Mouse (Mus musculus): ENCODE data around the gene Celf1. TPM values are rescaled to one million over a fixed set of nuclear protein-coding genes. Genes with fewer than 3 reads are reported as not detected.

The Celf1 gene
- total and polyA plus RNA-seq, 3 experiments = 29.7 to 69.7 (median 52.8) TPM

DNA sequence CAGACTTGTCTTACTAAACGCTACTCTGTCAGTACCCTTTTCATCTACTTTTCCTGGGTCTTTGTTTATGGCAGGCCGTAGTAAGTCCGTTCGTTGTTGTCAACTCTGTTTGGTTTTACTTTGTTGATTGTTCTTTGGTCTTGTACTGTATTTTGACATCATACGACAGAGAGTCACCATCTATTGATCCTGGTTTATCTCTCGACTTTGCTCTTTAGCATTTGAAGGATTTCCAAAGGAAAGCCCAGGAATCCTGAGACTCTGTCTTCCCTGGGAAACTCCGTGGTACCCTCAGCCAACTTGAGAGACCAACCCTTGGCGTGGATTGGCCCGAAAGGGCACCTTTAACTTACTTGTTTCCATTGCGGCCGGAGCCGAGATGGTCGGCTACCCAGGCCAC, 11.6 kb upstream of the Celf1 start:
- H3K27ac ChIP-seq (ENCODE audit: insufficient read depth, low read depth) = no peak overlapping the region
- H3K4me3 ChIP-seq (replicated peaks in 1 of 3; ENCODE audit: low read depth in 2 of 3, low read length in 2 of 3, poor library complexity in 1 of 3) = no peak overlapping the region
- in situ Hi-C loops (cut with MboI; ENCODE audit: low pct_ligation_motif_present, low pct_unique_long_range_greater_than_20kb, low sequenced_read_pairs) = no loop called here
- dilution Hi-C loops (cut with MboI; ENCODE audit: extremely low pct_ligation_motif_present, extremely low pct_unique_long_range_greater_than_20kb, low sequenced_read_pairs) = no loop called here
- H3K27me3 ChIP-seq (replicated peaks) = peaks cover 3% of the 10 kb centered on the region
- no peak overlapping the region for H3K9ac ChIP-seq (ENCODE audit: insufficient read depth, low read depth)
- TF ChIP-seq CHD1 (IDR thresholded peaks at IDR 0.05; ENCODE audit: low read depth, low read length) (no peak), JUN (IDR thresholded peaks at IDR 0.05; ENCODE audit: insufficient read depth, low read depth, low read length) (no peak), CTCF (conservative IDR thresholded peaks at IDR 0.05 in 1 of 2, IDR thresholded peaks at IDR 0.05 in 1 of 2; ENCODE audit: low read depth in 2 of 2, low read length in 2 of 2) (no peak), PAX5 (IDR thresholded peaks at IDR 0.05; ENCODE audit: low read length) (no peak), MAZ (IDR thresholded peaks at IDR 0.05; ENCODE audit: low read depth, low read length) (no peak), MAX (IDR thresholded peaks at IDR 0.05; ENCODE audit: low read length) (no peak), NRF1 (IDR thresholded peaks at IDR 0.05; ENCODE audit: low read depth, low read length) (no peak), MEF2A (IDR thresholded peaks at IDR 0.05; ENCODE audit: borderline replicate concordance, low read depth, low read length) (no peak), ETS1 (conservative IDR thresholded peaks at IDR 0.05; ENCODE audit: low read depth, low read length) (no peak)
- H3K36me3 ChIP-seq (replicated peaks in 1 of 2; ENCODE audit: control insufficient read depth in 1 of 2, insufficient read depth in 1 of 2, low read length in 1 of 2) = no peaks in the 10 kb centered on the region
- no peaks in the 10 kb centered on the region for H3K79me2 ChIP-seq (replicated peaks; ENCODE audit: control insufficient read depth, extremely low read depth, insufficient read depth, poor library complexity, severe bottlenecking)
- H3K4me1 ChIP-seq (ENCODE audit: control insufficient read depth in 1 of 2, insufficient read depth in 2 of 2) = 0 out of 4 replicates have a peak, but pooled peaks cover 0 to 3% of the 10 kb centered on the region in 2 experiments
- no peaks in the 10 kb centered on the region for H3K9me3 ChIP-seq (replicated peaks; ENCODE audit: low read length)
- no peak overlapping the region for H3K4me2 ChIP-seq (ENCODE audit: insufficient read depth, low read depth, poor library complexity, severe bottlenecking)
- DNase-seq (ENCODE audit: extremely low read depth) = no peak

DNA sequence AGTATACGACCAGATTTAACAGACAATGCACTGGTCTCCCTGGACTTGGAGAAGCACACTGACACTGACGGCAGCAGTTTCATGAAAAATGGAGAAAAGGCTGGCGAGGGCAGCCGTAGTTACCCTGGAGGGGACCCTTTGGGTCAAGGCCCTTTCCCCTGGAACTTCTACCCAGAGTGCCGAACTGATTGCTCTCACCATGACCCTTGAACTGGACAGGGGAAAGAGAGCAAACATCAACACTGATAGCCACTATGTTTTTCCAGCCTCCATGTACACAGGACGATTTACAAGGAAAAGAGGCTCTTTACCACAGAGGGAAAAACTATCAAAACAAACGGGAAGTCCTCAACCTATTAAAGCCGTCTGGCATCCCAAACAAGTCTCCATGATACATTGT, 8.4 kb upstream of the Celf1 start:
- in situ Hi-C loops (cut with MboI; ENCODE audit: low pct_ligation_motif_present, low pct_unique_long_range_greater_than_20kb, low sequenced_read_pairs) (no loop called here), dilution Hi-C loops (cut with MboI; ENCODE audit: extremely low pct_ligation_motif_present, extremely low pct_unique_long_range_greater_than_20kb, low sequenced_read_pairs) (no loop called here)
- TF ChIP-seq BHLHE40 (IDR thresholded peaks at IDR 0.05; ENCODE audit: low read depth, low read length) (no peak), ETS1 (conservative IDR thresholded peaks at IDR 0.05; ENCODE audit: low read depth, low read length) (no peak), ELF1 (IDR thresholded peaks at IDR 0.05; ENCODE audit: low read depth, low read length) (no peak), ZKSCAN1 (IDR thresholded peaks at IDR 0.05; ENCODE audit: borderline replicate concordance, low read depth, low read length) (no peak), JUND (conservative IDR thresholded peaks at IDR 0.05; ENCODE audit: low read depth, low read length) (no peak), TCF12 (IDR thresholded peaks at IDR 0.05; ENCODE audit: low read depth, low read length) (no peak), SMC3 (IDR thresholded peaks at IDR 0.05; ENCODE audit: low read depth, low read length) (no peak), MYC (IDR thresholded peaks at IDR 0.05; ENCODE audit: low read depth, low read length) (no peak), RCOR1 (conservative IDR thresholded peaks at IDR 0.05; ENCODE audit: low read depth, low read length) (no peak), JUN (IDR thresholded peaks at IDR 0.05; ENCODE audit: insufficient read depth, low read depth, low read length) (no peak), CHD1 (IDR thresholded peaks at IDR 0.05; ENCODE audit: low read depth, low read length) (no peak), POLR2AphosphoS2 (IDR thresholded peaks at IDR 0.05; ENCODE audit: low read depth, low read length) (no peak), MAZ (IDR thresholded peaks at IDR 0.05; ENCODE audit: low read depth, low read length) (no peak), UBTF (IDR thresholded peaks at IDR 0.05; ENCODE audit: low read depth, low read length) (no peak)
- Histone ChIP-seq H3K79me2 (replicated peaks; ENCODE audit: control insufficient read depth, extremely low read depth, insufficient read depth, poor library complexity, severe bottlenecking) (no peaks in the 10 kb centered on the region), H3K27me3 (replicated peaks) (peaks cover 3% of the 10 kb centered on the region), H3K4me1 (ENCODE audit: control insufficient read depth in 1 of 2, insufficient read depth in 2 of 2) (0 out of 4 replicates have a peak, but pooled peaks cover 0 to 3% of the 10 kb centered on the region in 2 experiments), H3K4me3 (replicated peaks in 1 of 3; ENCODE audit: low read depth in 2 of 3, low read length in 2 of 3, poor library complexity in 1 of 3) (no peak overlapping the region), H3K9me3 (replicated peaks; ENCODE audit: low read length) (no peaks in the 10 kb centered on the region), H3K9ac (ENCODE audit: insufficient read depth, low read depth) (no peak overlapping the region), H3K36me3 (replicated peaks in 1 of 2; ENCODE audit: control insufficient read depth in 1 of 2, insufficient read depth in 1 of 2, low read length in 1 of 2) (no peaks in the 10 kb centered on the region), H3K4me2 (ENCODE audit: insufficient read depth, low read depth, poor library complexity, severe bottlenecking) (no peak overlapping the region), H3K27ac (ENCODE audit: insufficient read depth, low read depth) (no peak overlapping the region)
- DNase-seq (ENCODE audit: extremely low read depth) = no peak
